ENCODE assay signal across 15 mouse cellular contexts in the genomic region with DNA sequence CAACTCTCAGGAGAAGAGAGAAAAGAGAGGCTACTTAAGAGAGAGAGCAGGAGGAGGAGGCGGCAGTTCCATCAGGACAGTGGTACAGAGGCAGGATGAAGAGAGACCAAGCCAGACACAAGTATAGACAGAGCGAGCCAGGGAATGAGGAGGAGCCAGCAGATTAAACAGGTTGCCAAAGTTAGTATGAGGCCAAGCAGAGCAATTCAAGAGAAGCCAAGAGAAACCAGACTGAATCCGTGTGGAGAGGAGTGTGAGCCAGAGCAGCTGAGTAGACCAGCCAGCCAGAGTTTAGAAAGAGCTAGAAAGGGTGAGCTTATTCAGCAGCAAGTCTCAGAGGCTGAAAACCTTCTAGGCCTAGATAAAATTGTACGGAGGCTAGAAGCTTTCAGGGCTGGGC. TPM values are rescaled to one million over a fixed set of nuclear protein-coding genes. Genes with fewer than 3 reads are reported as not detected.
DNase-seq lines count a peak whose midpoint lies in the region; ATAC-seq lines count a peak whose summit lies in the region.
"Had no signal": no experiment of that assay in that cellular context is flagged by ENCODE, and none has a peak within 500 bp of the region (broad histone marks: within the 10 kb centered on the region; RNA-seq: fewer than 3 reads in every experiment).

No protein-coding gene starts in this region.

- peaks cover 38% of the 10 kb centered on the region for H3K4me1 ChIP-seq in liver, embryonic 15.5 days (replicated peaks)
- H3K4me1 ChIP-seq: intestine, embryonic 15.5 days had no signal

- ATAC-seq in liver, embryonic 15.5 days (ENCODE audit: insufficient read depth): no peak
- ATAC-seq: CD4-positive, CD25-positive, alpha-beta regulatory T cell, adult 4 months; intestine, embryonic 15.5 days; Patski had no signal

- H3K36me3 ChIP-seq in liver, embryonic 15.5 days (replicated peaks): peaks cover 51% of the 10 kb centered on the region
- H3K36me3 ChIP-seq: intestine, embryonic 15.5 days had no signal

- DNase-seq in gastrocnemius, adult 18-20 months (ENCODE audit: low spot score): peak; percentile 68
- no peak for DNase-seq in gastrocnemius, postnatal 10 days
- DNase-seq in layer of hippocampus, postnatal 14 days (ENCODE audit: low spot score in 2 of 2): peak; percentile 35 to 72
- no peak for DNase-seq in layer of hippocampus, adult 18-20 months (ENCODE audit: low spot score in 2 of 2)
- peak; percentile 24 to 38 for DNase-seq in gastrocnemius, adult 8-10 months (ENCODE audit: low spot score in 2 of 2)
- DNase-seq in embryo, embryonic 10.5 days (ENCODE audit: low spot score): no peak
- DNase-seq: adrenal gland, postnatal 36 days; spleen, adult 18-20 months; thymus, adult 18-20 months had no signal

- no peaks in the 10 kb centered on the region for H3K9me3 ChIP-seq in liver, embryonic 15.5 days (replicated peaks)
- H3K9me3 ChIP-seq: heart, embryonic 13.5 days; intestine, embryonic 15.5 days had no signal

- no peak overlapping the region for H3K9ac ChIP-seq in liver, embryonic 15.5 days
- H3K9ac ChIP-seq: heart, embryonic 13.5 days; intestine, embryonic 15.5 days had no signal

- peak overlapping the region; percentile 39; the same call in 1 of the 2 replicates for H3K27ac ChIP-seq in liver, embryonic 15.5 days (replicated peaks)
- H3K27ac ChIP-seq: heart, embryonic 13.5 days; intestine, embryonic 15.5 days had no signal

- no peak overlapping the region for H3K4me3 ChIP-seq in liver, embryonic 15.5 days (replicated peaks)
- H3K4me3 ChIP-seq: heart, embryonic 13.5 days; intestine, embryonic 15.5 days; myocyte had no signal

- no peaks in the 10 kb centered on the region for H3K27me3 ChIP-seq in liver, embryonic 15.5 days
- H3K27me3 ChIP-seq: heart, embryonic 13.5 days; intestine, embryonic 15.5 days; Patski had no signal

- no peak overlapping the region for H3K4me2 ChIP-seq in liver, embryonic 15.5 days
- H3K4me2 ChIP-seq: heart, embryonic 13.5 days; intestine, embryonic 15.5 days had no signal

- WGBS in liver, embryonic 15.5 days (ENCODE audit: insufficient replicate concordance): 75% methylated on average over 4 of the region's 4 CpGs

RNA-seq across cellular contexts. Expression of gene Rpl31, which starts 19.9 kb away (rescaled TPM):
- 100 to 1,000 TPM; 594 to 605 TPM for total RNA-seq in gastrocnemius, adult 18-20 months (2021)
- total RNA-seq in gastrocnemius, postnatal 10 days (2021): 100 to 1,000 TPM; 882 to 915 TPM
- total RNA-seq in layer of hippocampus, postnatal 14 days (2021): 100 to 1,000 TPM; 448 to 544 TPM
- 100 to 1,000 TPM; 514 to 526 TPM for total RNA-seq in layer of hippocampus, adult 18-20 months (2021)
- total RNA-seq in gastrocnemius, adult 8-10 months (2022): 100 to 1,000 TPM; 426 to 535 (median 481) TPM
- polyA plus RNA-seq in liver, embryonic 15.5 days (2015; fragmentation: Nextera tagmentation; extraction: Ambion mirVana): 238 and 288 TPM in 2 replicates

Comparison
In these comparisons a context has a peak if more than half of its experiments do, and no peak if none do; other contexts are left out.
1. DNase-seq: peak in gastrocnemius, adult 18-20 months (single experiment), layer of hippocampus, postnatal 14 days (2 of 2) and gastrocnemius, adult 8-10 months (2 of 2); none in gastrocnemius, postnatal 10 days (single experiment), layer of hippocampus, adult 18-20 months (0 of 2) and embryo, embryonic 10.5 days (single experiment).